Mouse (Mus musculus) duodenum, adult 2 months (tissue): ENCODE measurements around the gene Nelfcd. TPM values are rescaled to one million over a fixed set of nuclear protein-coding genes. Genes with fewer than 3 reads are reported as not detected.

ENCODE experiments used
- polyA plus RNA-seq: library from polyadenylated mRNA; depleted of rRNA; stranded (reverse); fragments of >200 nt; gene quantifications from 2 replicates; pipeline ENCODE4 v1.2.3, GENCODE M21; 2012; ENCODE audit warnings: low replicate concordance; rRNA removed

The Nelfcd gene
- polyA plus RNA-seq: 37.5 and 44.5 TPM in 2 replicates

GRCm38 (mm10) chr2:174415731-174416310 is at the start of gene Nelfcd:
Nelfcd (plus strand) TSS chr2:174415804.

DNA sequence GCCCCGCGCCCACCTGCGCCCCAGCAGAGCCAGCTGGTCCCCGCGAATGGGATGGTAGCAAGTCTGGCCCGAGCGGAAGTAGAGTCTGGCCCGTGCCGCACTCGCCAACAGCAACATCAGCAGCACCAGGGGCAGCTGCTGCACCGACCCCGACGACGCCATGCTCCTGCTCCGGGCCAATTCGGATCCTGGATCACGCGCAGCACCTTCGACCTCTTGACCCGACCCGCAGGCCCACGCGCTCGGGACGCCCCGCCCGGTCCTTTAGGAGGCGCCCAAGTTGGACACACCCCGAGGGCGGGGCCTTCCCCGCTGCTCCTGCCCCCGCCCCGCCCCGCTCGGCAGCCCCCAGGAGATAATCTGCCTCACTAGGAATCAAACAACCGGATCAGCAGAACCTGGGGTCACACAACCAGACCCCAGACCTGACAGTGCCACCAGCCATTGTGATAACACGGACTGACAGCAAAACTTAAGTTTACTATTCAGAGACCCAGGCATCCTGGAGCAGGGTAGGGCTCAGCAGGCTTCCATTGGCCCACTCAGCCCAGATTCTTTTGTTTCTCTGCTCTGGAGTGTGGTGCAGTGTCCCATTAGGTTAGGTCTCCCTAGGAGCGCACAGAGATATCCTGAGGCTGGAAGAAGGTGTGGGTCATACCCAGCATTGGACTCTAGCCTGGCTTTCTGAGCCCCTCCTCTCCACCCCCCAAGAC is 23.3 kb downstream of the Nelfcd start, which contains the start of gene Ctsz:
TSS of gene Ctsz (minus strand) at position 303 of the 713 bp plus-strand sequence.

DNA sequence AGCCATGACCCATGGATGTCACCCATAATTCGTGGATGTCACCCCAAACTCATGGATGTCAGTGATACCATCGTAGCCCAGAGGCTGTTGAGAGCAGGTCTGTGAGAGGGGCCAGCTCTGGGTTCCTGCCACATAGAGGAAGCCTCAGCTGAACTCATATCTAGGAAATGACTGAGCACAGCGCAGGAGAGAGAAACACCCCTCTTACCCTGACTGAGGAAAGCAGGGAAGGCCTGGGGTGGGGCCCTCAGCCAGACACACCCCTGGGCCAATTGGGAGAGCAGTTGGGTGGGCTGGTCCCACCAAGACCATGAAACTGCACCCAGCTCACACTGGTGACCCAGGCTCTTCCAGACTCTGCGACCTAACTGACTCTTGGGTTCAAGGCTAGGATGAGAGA is 34.7 kb downstream of the Nelfcd start, which contains the start of gene Tubb1:
TSS of gene Tubb1 (plus strand) at position 343 of the 400 bp plus-strand sequence.

DNA sequence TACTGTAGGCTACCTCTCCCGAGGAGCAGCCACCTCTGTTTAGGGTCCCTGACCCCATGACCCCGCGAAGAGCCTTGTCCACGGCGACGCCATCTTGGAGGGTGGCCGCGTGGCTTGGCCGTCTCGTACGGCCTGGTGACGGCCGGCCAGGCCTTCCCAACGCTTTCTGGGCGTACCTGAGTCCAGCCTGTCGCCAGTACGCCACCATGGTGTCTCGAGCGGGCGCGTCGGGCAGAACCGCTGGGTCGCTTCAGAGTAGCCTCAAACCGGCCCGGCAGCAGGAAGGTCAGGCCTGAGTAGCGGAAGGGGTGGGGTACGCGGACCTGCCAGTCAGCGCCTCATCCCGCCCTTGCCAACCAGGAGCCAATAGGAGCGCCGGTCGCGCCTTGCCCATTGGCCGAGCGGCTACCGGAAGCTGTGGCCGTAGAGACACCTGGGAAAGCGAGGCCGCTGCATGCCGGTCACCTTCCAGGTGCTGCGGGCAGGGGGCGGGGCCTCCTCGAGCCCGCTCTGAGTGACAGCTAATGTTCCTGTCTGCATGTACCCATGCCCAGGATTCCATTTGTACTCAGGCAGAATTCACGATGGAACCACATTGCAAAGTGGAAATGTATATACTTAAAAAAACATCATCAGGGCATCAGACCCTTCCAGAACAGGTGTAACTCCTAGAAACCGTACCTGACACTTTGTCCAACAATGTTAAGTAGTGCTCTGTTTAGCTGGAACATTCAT is 48.4 kb downstream of the Nelfcd start, which contains the start of gene Atp5e:
TSS of gene Atp5e (minus strand) at position 317 of the 735 bp plus-strand sequence.

GRCm38 (mm10) chr2:174472818-174473549 is 57.4 kb downstream of the Nelfcd start, which contains the start of gene Prelid3b:
Prelid3b (minus strand) TSS chr2:174473081.

Other genes with a start within 250 kb of the Nelfcd start
- 367 and 387 TPM in 2 replicates for gene Gnas, start 131.5 kb upstream of the Nelfcd start, polyA plus RNA-seq
- not detected in 2 replicates for gene Gm20721, start 69.1 kb upstream of the Nelfcd start, polyA plus RNA-seq
- gene Ctsz, start 23.2 kb downstream of the Nelfcd start, polyA plus RNA-seq: 318 and 420 TPM in 2 replicates
- 0.21 TPM in 1 of 2 replicates, not detected in the other for gene Tubb1, start 34.9 kb downstream of the Nelfcd start, polyA plus RNA-seq
- gene Atp5e, start 48.3 kb downstream of the Nelfcd start, polyA plus RNA-seq: 443 and 480 TPM in 2 replicates
- gene Prelid3b, start 57.3 kb downstream of the Nelfcd start, polyA plus RNA-seq: 32.2 and 48.5 TPM in 2 replicates
- gene Zfp831, start 227.7 kb downstream of the Nelfcd start, polyA plus RNA-seq: 0.06 and 0.20 TPM in 2 replicates